Mouse (Mus musculus) intestine, embryonic 14.5 days (tissue): ENCODE data around the gene Hmgb1. TPM values are rescaled to one million over a fixed set of nuclear protein-coding genes. Genes with fewer than 3 reads are reported as not detected.
A peak's percentile ranks its signal among the peaks of the same experiment; 100 is the strongest.

Experiments
- ATAC-seq: fragments of 200-750 bp; cut with Nextera tagmentation; replicated peaks from 2 replicates; pipeline ENCODE4 v1.8.0; 2017; ENCODE audit warnings: low read depth, moderate number of reproducible peaks, moderate TSS enrichment, moderate library complexity; ENCODE audit not compliant: low FRiP score, low TSS enrichment
- DNase-seq: peaks from one replicate; pipeline ENCODE4 v3.0.0-alpha.2; 2018; ENCODE audit warnings: low spot score
- H3K27ac ChIP-seq: fragments of 300-500 bp; sonication (generic); 2 replicates; pipeline ENCODE4 v1.5.1; 2014; ENCODE audit warnings: low read depth, mild to moderate bottlenecking, control low read depth
- H3K27me3 ChIP-seq: fragments of 300-500 bp; sonication (generic); replicated peaks from 2 replicates; pipeline ENCODE4 v1.6.1; 2014; ENCODE audit warnings: low read length, control low read depth; ENCODE audit not compliant: control insufficient read depth, insufficient read depth
- H3K36me3 ChIP-seq: fragments of 300-500 bp; sonication (generic); 2 replicates; pipeline ENCODE4 v1.6.1; 2014; ENCODE audit warnings: low read length, control low read depth; ENCODE audit not compliant: control insufficient read depth, insufficient read depth
- H3K4me1 ChIP-seq: fragments of 300-500 bp; sonication (generic); replicated peaks from 2 replicates; pipeline ENCODE4 v1.6.1; 2014; ENCODE audit warnings: low read length, control low read depth, mixed read lengths; ENCODE audit not compliant: control insufficient read depth, insufficient read depth
- H3K4me2 ChIP-seq: fragments of 300-500 bp; sonication (generic); 2 replicates; pipeline ENCODE4 v1.6.1; 2014; ENCODE audit warnings: low read length
- H3K4me3 ChIP-seq: fragments of 300-500 bp; sonication (generic); 2 replicates; pipeline ENCODE4 v1.5.1; 2014; ENCODE audit warnings: low read depth, low read length, control low read depth, mixed read lengths
- H3K9ac ChIP-seq: fragments of 300-500 bp; sonication (generic); 2 replicates; pipeline ENCODE4 v1.6.1; 2014; ENCODE audit warnings: mild to moderate bottlenecking, low read length
- H3K9me3 ChIP-seq: fragments of 300-500 bp; sonication (generic); 2 replicates; pipeline ENCODE4 v1.6.1; 2016; ENCODE audit warnings: low read length, control low read depth; ENCODE audit not compliant: control insufficient read depth
- WGBS: fragments of 180-500 bp; shearing (Covaris S2); extraction: QIAGEN DNeasy Blood & Tissue Kit; methylation state at CpG from one replicate; pipeline ENCODE4 v1.1.7; 2014; 5-methylcytosine and 5-hydroxymethylcytosine counted together
- polyA plus RNA-seq: library from polyadenylated mRNA; unstranded; fragments of >200 nt; fragmentation: Nextera tagmentation; extraction: Ambion mirVana; gene quantifications from 2 replicates; pipeline ENCODE4 v1.2.1, GENCODE M21; 2014

Hmgb1 gene
- polyA plus RNA-seq, 1 experiment from 2014 or later, result 1,358 TPM

GRCm38 (mm10) chr5:149068745-149069144, 115.5 kb downstream of the Hmgb1 start:
- 98% methylated on average over 10 of the region's 10 CpGs for WGBS
- no peak overlapping the region for H3K27ac ChIP-seq
- H3K4me1 ChIP-seq, result no peaks in the 10 kb centered on the region
- ATAC-seq (no peak), DNase-seq (no peak)
- no peaks in the 10 kb centered on the region for H3K9me3 ChIP-seq
- H3K27me3 ChIP-seq, result no peaks in the 10 kb centered on the region
- H3K36me3 ChIP-seq, result no peaks in the 10 kb centered on the region
- no peak overlapping the region for H3K9ac ChIP-seq
- no peak overlapping the region for H3K4me2 ChIP-seq
- H3K4me3 ChIP-seq, result no peak overlapping the region

DNA sequence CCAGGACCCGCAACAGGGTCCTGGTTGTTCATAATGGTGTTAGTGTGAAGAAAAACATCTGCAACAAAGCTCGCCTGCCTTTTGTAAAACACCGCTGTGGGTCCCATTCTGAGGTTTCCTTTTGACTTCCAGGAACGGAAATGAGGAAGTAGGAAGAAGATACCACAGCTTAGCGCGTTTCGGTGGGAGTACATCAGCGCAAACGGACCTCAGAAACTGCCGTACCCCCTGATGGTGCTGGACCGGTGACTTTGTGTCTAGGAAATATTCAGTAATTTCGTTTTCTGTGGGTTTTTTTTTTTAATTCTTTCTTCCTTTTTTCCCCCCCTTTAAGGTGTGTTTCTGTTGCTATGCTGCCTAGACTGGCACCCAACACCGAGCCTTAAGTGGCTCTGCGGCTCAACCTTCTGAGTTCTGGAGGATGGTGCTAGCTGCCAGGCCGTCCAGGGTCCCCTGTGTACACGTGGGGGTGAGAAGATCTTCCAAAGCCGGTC, 116.0 kb downstream of the Hmgb1 start:
- H3K4me2 ChIP-seq, result no peak overlapping the region
- no peak overlapping the region for H3K9ac ChIP-seq
- ATAC-seq, result no peak
- no peaks in the 10 kb centered on the region for H3K9me3 ChIP-seq
- no peaks in the 10 kb centered on the region for H3K27me3 ChIP-seq
- WGBS, result 90% methylated on average over 17 of the region's 17 CpGs
- no peak overlapping the region for H3K4me3 ChIP-seq
- no peaks in the 10 kb centered on the region for H3K36me3 ChIP-seq
- H3K27ac ChIP-seq, result no peak overlapping the region
- DNase-seq, result no peak
- H3K4me1 ChIP-seq, result no peaks in the 10 kb centered on the region

- no peaks in the 10 kb centered on the region for H3K27me3 ChIP-seq
- no peak overlapping the region for H3K9ac ChIP-seq
- no peaks in the 10 kb centered on the region for H3K4me1 ChIP-seq
- H3K9me3 ChIP-seq, result no peaks in the 10 kb centered on the region
- no peak overlapping the region for H3K4me2 ChIP-seq
- DNase-seq, result no peak
- H3K4me3 ChIP-seq, result no peak overlapping the region
- ATAC-seq, result no peak
- H3K27ac ChIP-seq, result no peak overlapping the region
- WGBS, result 63% methylated on average over 8 of the region's 8 CpGs
- no peaks in the 10 kb centered on the region for H3K36me3 ChIP-seq
Measured at GRCm38 (mm10) chr5:149067501-149067961, 116.8 kb downstream of the Hmgb1 start.

DNA sequence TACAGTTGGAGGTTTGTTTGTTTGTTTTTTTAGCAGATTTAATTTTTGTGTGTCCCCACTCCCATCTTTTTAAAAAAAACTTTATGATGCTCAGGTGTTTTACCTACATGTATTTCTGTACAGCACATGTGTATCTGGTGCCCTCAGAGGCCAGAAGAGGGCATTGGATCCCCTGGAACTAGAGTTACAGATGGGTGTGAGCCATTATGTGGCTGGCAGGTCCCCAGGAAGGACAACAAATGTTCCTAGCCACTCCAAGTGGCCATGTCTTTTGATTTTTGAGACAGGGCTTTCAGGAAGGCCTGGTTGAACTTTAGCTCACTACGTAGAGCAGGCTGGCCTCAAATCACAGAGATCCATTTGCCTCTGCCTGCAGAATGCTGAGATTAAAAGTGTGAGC, 121.5 kb downstream of the Hmgb1 start:
- no peak overlapping the region for H3K9ac ChIP-seq
- no peaks in the 10 kb centered on the region for H3K9me3 ChIP-seq
- H3K4me3 ChIP-seq, result no peak overlapping the region
- WGBS, result 96% methylated on average over 1 of the region's 1 CpGs
- H3K27me3 ChIP-seq, result no peaks in the 10 kb centered on the region
- H3K27ac ChIP-seq, result no peak overlapping the region
- ATAC-seq, result no peak
- DNase-seq, result no peak
- no peaks in the 10 kb centered on the region for H3K4me1 ChIP-seq
- no peak overlapping the region for H3K4me2 ChIP-seq
- no peaks in the 10 kb centered on the region for H3K36me3 ChIP-seq

- Histone ChIP-seq H3K4me1 (no peaks in the 10 kb centered on the region; the same call in 1 of the 2 replicates), H3K36me3 (peaks cover 19% of the 10 kb centered on the region), H3K27me3 (no peaks in the 10 kb centered on the region), H3K4me3 (peak overlapping the region; percentile 88), H3K4me2 (peak overlapping the region; percentile 54), H3K9ac (peak overlapping the region; percentile 100), H3K9me3 (no peaks in the 10 kb centered on the region), H3K27ac (peak overlapping the region; percentile 100)
- DNase-seq (peak; percentile 83), ATAC-seq (peak; percentile 42)
- WGBS, result 3% methylated on average over 29 of the region's 34 CpGs
Measured at GRCm38 (mm10) chr5:149053352-149054168, 130.7 kb downstream of the Hmgb1 start.

DNA sequence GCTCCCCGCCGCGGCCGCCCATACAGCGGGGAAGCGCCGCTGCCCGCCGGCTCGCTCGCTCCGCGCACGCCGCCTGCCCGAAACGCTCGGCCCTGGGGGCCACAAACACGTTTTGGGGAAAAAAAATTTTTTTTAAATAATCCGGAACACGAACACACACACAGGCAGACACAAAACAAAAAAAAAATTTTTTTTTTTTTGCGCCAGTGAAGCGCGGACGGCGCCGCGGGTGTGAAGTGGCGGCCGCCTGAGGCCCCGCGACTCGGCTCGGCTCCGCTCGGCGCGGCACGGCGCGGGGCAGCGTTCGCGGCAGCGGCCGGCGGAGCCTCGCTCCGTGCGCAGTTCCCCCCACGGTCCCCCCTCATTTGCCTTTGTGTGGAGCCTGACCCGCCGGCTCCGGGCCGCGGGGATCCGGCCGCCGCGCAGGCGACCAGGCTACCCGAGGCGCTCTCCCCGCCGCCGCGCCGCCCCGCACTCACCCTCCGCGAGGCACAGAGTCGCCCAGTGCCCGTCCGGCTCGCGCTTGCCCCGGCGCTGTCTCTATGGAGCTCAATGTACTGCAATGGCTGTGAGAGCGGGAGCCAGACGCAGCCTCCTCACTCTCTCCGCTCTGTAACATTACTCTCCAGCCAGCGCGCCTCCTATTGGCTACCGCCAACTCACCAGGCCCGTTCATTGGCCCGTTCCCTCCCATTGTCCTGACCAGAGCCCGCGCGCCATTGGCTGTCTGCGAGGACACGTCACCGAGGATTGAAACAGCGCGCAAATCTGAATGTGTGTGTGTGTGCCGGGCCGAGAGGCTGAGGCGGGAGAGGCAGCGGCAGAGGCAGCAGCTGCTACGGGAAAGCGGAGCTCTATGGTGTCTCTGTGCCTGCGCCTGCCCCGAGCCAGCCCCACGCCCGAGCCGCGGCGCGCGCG, 131.6 kb downstream of the Hmgb1 start:
- no peaks in the 10 kb centered on the region for H3K27me3 ChIP-seq
- peak; percentile 95 for ATAC-seq
- H3K36me3 ChIP-seq, result peaks cover 19% of the 10 kb centered on the region
- peak overlapping the region; percentile 100 for H3K27ac ChIP-seq
- H3K4me1 ChIP-seq, result no peaks in the 10 kb centered on the region; the same call in 1 of the 2 replicates
- H3K4me3 ChIP-seq, result peak overlapping the region; percentile 88
- H3K9me3 ChIP-seq, result no peaks in the 10 kb centered on the region
- under 1% methylated on average over 108 of the region's 110 CpGs for WGBS
- peak; percentile 97 for DNase-seq
- H3K4me2 ChIP-seq, result peak overlapping the region; percentile 54
- peak overlapping the region; percentile 100 for H3K9ac ChIP-seq

- H3K9ac ChIP-seq, result peak overlapping the region; percentile 100
- H3K4me2 ChIP-seq, result peak overlapping the region; percentile 90
- H3K4me3 ChIP-seq, result peak overlapping the region; percentile 88
- peaks cover 22% of the 10 kb centered on the region for H3K36me3 ChIP-seq
- DNase-seq, result peak; percentile 86
- H3K27ac ChIP-seq, result peak overlapping the region; percentile 100
- no peaks in the 10 kb centered on the region for H3K9me3 ChIP-seq
- 0% methylated on average over 68 of the region's 120 CpGs for WGBS
- no peaks in the 10 kb centered on the region; the same call in 1 of the 2 replicates for H3K4me1 ChIP-seq
- ATAC-seq, result peak; percentile 59
- H3K27me3 ChIP-seq, result no peaks in the 10 kb centered on the region
Measured at GRCm38 (mm10) chr5:149051571-149052420, 132.5 kb downstream of the Hmgb1 start.

DNA sequence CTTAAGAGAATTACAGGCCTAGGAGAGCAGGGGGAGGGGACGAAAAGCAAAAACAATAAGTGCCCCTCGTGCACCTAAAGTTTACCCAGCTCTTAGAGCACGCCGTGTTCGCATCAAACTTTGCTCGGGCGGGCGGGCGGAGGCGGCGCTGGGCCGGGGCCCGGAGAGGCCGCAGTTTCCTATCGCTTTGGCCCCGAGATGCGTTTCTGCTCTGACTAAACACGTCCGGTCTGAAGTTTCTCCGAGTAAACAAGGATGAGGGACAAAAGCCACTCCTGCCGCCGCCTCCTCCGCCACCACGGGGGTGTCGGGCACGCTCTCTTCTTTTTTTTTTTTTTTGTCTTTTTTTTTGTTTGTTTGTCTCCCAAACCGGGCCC, 133.1 kb downstream of the Hmgb1 start:
- Histone ChIP-seq H3K9me3 (no peaks in the 10 kb centered on the region), H3K9ac (peak overlapping the region; percentile 100), H3K27me3 (no peaks in the 10 kb centered on the region), H3K4me1 (no peaks in the 10 kb centered on the region; the same call in 1 of the 2 replicates), H3K4me3 (peak overlapping the region; percentile 88), H3K36me3 (peaks cover 28% of the 10 kb centered on the region), H3K27ac (peak overlapping the region; percentile 100), H3K4me2 (peak overlapping the region; percentile 90)
- peak; percentile 83 for DNase-seq
- no peak for ATAC-seq
- 0% methylated on average over 27 of the region's 27 CpGs for WGBS
